Mouse (Mus musculus) naive thymus-derived CD4-positive, alpha-beta T cell, adult 2 months (primary cell): Measurements from ENCODE around the gene Dctn3.
A peak's percentile ranks its signal among the peaks of the same experiment; 100 is the strongest.
"Not testable (repeated sequence)": the region's sequence is repeated elsewhere in the genome, so short reads cannot be mapped to it uniquely, and the experiment has no call there.

Experiments used
- DNase-seq: peaks from one replicate; pipeline ENCODE4 v3.0.0-alpha.2; 2011; ENCODE audit warnings: low read depth

Gene Dctn3

DNA sequence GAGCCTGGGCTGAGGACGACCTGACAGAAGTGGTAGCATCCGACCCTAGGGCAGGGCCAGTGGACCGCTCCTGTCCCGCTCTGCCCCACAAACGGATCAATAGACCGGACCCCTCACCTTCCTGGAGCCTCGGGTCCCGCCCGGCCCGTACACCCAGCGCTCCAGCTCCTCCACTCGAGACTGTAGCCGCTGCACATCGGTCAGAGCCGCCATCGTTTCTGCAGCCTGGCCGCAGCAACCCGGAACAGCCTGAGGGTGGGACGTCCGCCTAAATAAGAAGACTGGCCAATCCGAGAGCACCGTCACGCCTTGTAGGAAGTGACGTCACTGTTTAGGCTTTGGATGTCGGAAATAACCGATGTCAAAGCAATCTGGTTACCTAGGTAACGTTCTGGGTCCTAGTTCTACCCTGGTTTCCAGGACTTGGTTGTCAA, at the start of gene Dctn3:
TSS of gene Dctn3 (minus strand) at position 253 of the 434 bp plus-strand sequence.
- peak; percentile 93 for DNase-seq

DNA sequence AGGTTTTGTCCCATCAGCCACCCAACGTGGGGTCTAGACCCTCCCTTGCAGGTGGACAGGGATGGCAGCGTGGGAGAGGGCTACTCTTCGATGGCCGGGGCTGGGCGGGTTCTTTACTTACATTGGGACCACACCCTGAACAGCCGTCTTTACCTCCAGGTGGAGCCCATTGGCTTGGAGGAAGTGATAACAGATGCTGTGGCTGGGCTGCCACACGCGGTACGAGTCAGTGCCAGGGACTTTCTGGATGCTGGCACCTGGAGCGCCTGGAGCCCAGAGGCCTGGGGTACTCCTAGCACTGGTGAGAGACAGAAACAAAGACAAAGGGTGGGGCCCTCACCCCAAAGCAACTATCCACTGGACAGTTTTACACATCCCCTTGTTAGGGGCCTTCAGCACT, 44.3 kb upstream of the Dctn3 start:
- DNase-seq = not testable (repeated sequence)

DNA sequence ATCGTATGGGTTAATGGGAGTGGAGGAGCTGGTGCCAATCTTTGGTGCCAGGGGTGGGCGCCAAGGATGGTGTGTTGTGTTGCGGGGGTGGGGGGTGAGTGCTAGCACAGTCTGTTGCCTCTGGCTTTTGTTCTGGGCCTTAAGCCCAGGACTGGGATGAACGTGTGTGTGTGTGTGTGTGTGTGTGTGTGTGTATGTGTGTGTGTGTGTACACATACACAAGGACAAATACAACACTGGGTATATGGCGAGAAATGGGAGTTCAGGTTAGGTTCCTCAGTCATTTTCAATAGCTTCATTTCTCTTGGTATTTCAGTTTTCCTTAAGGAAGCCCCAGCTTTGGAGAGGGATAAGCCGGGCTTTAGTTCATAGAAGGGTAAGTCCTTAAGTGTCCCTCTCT, 40.2 kb upstream of the Dctn3 start:
- not testable (repeated sequence) for DNase-seq

DNA sequence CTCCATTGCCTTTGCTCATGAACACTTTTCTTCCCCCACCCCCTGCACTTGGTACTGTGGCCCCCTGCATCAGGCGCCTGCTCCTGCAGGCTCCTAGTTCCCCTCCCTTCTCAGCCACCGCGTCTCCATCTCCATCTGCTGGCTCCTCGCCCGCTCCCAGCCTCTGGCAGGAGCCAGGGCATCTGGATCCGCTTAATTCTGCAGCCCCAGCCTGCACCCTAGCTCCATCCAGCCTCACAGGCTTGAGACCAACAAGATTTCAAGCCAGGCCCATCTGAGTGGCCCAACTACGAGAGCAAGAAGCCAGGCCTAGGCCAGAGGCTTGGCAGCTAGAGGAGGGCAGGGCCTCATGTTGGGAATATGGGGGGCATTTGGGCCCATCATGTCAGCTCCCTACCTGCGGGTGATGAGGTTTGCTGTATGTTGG, 39.7 kb upstream of the Dctn3 start:
- not testable (repeated sequence) for DNase-seq

DNA sequence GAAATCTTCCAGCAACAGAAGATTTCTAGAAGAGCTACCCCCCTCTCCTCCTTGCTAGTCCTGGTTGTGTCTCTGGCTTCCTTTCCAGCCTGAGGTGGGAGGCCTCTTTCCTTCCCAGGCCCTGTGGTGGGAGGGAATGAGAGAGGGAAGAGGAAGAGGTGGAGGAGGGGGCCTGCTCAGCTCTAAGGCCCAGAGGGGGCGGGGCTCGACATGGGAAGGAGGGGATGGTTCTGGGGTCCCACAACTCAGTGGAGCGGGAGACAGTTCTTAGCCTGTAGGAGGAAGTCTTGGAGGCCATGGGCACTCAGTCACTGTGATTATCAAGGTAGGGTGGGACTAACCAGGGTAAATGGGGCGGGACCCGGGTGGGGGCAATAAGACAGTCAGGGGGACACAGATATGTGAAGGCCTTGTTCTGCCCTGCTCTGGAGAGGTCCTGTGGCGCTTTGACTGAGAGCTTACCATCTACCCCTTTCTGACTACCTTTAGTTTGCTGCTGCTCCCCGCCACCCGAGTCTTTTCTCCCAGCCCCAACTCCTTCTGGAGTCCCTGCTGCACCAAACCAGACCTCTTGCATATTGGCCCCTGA, 39.2 kb upstream of the Dctn3 start:
- DNase-seq = no peak

DNA sequence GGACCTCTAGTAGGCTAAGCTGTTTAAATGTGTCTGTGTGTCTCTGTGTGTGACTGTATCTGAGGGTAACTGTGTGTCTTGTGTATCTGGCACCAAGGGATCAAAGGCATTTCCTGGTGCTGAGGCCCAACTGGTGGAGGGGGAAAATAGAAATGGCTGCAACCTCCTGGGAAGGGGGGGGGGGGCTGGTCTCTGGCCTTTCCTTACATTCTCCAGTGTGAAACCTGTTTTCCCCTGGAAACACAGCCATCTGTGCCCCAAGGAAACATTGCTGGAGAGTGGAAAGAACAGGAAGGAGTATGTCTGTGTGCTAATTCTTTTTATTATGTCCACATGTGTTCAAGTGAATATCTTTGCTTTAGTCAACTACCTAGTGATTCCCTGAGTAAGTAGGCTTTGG, 38.7 kb upstream of the Dctn3 start:
- DNase-seq = no peak

DNA sequence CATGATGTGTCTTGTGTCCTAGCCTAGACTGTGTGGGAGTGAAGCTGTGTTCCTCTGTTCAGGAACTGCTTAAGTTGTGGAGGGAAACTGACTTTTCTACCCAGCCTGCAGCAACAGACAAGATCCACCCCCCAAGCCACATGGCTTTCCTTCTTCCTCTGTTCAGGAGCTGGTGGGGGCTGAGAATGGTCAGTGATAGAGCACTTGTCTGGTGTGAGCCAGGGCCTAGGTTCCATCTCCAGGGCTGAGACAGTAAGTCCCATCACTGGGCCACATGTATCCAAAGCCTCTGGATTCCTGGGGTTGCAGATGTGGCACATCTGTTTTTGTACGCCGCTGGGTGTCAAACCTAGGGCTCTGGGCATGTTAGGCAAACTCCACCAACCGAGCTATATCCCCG, 37.9 kb upstream of the Dctn3 start:
- DNase-seq = no peak

DNA sequence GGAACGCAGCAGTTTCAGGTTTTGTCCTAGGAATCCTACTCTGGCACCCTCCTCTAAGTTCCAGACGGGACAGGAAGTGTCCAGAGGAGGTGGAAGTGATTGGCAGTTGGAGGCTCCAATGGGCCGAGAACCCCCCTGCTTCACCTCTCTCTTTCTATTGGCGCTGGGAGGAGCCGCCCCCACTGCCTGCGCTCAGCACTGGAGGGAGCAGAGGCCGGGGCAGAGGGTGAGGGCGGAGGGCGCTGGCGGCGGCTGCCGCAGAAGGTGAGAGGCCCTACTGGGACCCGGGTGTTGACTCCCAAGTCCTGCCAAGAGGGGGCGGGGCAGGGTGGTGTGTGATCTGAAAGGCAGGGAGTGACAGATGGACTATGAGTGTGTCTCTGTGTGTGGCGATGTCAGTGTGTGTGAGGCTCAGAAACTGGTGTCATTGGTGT, 37.3 kb upstream of the Dctn3 start:
- DNase-seq = no peak

DNA sequence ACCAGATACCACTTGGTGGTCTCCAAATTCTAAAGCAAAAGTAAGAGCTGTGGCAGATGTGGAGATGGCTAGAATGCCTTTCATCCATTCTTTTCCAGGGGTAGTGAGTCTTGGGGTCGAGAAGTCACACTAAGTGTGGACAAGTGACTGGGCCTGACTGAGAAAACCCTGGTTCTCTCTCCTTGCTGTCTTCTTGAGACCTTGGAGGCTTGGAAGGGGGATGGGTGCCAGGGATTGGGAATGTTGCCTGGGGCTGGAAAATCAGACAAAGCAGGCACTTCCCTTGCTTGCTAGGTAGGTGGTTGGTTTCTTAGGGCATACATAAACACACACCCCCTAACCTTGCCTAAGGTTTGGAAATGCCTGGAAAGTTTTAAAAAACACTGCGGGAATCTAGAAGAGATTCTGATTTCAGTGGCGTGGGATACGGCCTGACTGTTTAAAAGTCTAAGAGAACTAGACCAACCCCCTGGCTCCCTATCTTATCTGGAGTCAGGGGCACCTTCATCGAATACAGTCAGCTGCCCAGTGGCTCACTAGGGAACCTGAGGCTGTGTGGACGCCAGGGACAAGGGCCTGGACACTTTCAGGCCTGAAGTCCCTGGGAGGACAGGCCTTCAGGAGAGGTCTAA, 36.8 kb upstream of the Dctn3 start:
- no peak for DNase-seq

DNA sequence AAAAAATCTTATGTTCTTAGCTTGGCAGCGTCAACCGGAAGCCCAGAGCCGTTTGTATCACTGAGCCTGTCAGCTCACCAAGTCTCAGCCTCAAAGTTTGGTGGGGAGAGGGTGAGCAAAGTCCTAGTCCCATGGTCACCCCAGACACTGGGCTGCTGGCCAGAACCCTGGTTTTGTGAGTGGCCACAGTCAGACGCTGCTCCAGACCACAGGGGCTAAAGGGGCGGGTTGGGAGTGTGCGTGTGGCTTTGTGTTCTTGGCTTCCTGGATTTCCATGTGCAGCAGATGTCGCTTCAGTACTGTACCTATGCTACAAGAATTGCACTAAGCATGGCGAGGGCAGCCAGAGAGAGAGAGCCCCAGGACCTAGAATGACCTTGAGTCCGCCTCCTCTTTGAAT, 36.2 kb upstream of the Dctn3 start:
- no peak for DNase-seq

DNA sequence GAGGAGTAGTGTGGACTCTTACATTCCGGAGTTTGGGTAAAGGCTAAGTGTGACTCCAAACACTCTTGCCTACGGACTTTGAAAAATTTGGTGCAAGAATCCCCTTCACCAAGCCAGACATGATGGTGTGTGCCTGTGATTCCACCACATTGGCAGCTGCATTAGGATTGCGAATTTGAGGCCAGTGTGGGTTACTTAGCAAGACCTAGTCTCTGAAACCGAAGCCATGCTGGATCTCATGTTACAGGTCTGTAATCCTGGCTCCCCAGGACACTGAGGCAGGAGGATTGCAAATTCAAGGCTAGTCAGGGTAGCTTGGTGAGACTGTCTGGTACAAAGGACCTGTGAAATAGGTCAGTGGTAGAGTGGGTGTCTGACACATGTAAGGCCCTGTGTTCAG, 35.7 kb upstream of the Dctn3 start:
- no peak for DNase-seq

DNA sequence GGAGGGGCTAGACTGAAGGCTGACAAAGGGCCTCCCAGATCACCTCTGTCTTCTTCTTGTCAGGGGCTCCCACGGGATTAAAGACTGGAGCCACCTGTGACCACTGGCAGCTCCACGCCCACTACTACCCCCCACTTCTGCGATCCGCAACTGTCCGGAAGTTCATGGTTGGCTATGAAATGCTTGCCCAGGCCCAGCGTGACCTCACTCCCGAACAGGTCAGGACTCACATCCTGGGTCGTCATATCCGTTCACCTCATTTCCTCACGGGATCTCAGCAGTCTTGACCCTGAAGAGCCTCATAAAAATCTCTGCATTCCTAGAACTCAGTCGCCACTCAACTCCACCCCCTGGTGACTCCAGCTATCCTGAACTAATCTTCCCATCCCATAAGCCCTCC, 35.1 kb upstream of the Dctn3 start:
- DNase-seq = no peak

DNA sequence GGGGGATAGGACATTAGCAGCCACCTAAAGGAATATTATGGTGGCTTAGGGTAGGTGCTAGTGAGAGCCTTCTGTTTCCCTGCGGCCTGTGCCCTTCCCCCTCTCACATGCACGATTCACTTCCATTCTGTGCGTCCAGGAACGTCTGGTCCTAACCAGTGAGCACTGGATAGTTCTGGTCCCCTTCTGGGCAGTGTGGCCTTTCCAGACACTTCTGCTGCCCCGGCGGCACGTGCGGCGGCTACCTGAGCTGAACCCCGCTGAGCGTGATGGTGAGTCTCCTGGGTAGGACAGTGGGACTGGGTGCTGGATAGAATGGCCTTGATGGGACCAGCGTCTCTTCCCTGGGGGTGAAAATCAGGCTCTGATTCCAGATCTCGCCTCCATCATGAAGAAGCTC, 34.4 kb upstream of the Dctn3 start:
- DNase-seq = no peak

DNA sequence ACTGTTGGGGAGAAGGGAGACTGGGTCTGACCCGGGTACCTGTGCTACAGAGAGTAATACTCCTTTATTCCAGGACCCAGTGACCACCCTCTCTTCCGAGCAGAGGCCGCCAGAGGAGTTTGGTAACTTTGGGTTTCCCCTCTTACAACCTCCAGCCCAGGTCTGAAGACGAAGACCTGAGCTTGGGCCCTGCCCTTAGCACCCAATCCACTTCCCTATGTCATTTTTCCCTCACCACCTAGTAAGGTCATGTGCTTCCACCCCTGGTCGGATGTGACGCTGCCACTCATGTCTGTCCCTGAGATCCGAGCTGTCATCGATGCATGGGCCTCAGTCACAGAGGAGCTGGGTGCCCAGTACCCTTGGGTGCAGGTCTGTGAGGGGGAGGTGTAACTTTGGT, 33.5 kb upstream of the Dctn3 start:
- DNase-seq = no peak

DNA sequence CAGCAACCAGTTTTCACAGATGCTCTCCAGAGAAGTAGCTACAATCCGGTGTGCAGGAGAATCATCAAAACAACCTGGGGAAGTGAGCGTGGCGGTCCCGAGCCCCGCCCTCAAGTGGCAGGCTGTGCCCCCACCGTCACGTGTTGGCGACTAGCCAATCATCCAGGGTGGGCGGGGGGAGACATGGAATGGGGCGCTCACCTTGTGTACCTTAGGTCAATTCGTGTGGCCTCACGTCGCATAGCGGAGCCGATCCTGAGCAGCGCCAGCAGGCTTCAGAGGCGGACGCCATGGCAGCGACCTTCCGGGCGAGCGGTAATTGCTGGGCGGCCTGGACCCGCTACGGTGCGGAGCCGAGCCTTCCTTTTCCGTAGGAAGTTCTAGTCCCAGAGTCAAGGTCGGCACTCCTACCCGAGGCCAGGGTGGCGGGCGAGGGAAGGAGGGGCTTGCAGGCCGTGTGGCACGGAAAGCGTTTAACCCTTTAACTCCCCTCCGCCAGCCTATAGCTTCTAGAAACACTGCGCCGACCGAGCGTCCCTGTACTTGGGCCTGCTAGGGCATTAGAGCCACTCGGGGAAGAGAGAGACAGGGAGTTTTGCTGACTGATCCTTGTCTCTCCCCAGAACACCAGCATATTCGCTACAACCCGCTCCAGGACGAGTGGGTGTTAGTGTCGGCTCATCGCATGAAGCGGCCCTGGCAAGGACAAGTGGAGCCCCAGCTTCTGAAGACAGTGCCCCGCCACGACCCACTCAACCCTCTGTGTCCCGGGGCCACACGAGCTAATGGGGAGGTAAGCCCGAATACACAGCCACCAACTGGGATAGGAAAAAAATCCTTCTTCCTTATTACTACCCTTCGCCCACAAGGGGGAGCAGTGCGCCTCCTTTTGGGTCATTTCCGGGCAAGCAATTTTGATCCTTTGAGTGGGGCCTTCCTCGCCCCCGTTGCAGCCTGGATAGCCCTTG, 32.7 kb upstream of the Dctn3 start, which contains the start of gene Sigmar1:
TSS of gene Sigmar1 (minus strand) at position 820 of the 968 bp plus-strand sequence.
- peak; percentile 95 for DNase-seq

DNA sequence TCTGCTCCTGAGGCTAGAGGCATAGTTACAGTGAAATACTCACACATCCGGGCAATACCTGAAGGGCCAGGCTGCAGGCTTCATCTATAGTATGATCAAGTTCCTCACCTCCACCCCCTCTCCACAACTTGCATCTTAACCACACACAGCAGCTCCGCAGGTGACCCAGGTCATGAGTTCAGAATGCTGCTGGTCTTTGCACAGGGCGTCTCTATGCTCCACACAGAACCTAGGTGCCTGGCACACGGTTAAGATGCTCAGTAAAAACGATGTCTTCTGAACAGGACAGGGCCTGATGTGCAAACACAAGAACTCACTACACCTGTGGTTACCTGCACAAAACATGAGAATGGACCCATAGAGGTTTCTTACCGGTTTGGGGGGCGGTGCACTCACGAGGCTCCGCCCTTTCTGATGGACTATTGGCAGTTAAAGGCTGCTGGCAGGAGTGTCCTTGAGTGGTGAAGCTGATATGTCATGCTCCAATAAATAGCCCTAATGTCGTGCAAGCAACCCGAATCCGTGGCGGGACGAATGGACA, 31.9 kb upstream of the Dctn3 start, which contains the start of gene Galt:
TSS of gene Galt (plus strand) at position 432 of the 541 bp plus-strand sequence.
- no peak for DNase-seq

DNA sequence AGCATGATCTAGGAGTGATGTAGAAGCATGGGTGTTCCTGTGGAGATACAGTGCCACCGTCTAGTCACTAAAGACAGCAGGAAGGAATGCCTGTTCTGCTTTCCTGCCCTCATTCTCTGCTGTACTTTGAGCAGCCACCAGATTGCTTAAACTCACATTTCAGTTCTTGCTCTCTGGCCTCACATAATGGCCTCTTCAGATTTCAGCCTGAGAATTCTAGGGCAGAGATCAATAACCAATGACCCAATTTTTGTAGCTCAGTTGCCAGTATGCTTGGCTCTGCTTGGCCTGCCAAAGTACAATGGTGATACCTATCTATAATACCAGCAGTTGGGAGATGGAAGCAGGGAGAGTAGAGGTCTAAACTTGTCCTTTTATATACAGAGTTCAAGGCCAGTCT, 22.1 kb upstream of the Dctn3 start:
- DNase-seq = no peak

DNA sequence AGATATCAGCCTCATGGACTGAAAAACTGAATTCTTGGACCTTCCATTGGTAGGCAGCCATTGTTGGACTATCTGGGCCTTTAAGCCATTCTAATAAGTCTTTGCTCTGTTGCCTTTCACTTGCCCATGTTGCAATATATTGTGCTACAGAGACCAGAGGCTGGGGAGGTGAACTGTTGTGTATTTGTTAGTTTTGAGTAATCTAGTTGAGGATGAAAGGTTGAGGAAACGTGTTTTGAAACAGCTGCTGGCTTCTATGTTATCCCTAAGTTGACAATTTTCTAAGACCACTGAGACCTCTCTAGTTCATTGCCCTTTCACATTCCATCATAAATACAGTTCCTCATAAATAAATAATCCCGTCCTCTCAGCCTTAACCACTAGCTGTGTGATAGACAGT, 21.2 kb upstream of the Dctn3 start:
- DNase-seq = no peak

DNA sequence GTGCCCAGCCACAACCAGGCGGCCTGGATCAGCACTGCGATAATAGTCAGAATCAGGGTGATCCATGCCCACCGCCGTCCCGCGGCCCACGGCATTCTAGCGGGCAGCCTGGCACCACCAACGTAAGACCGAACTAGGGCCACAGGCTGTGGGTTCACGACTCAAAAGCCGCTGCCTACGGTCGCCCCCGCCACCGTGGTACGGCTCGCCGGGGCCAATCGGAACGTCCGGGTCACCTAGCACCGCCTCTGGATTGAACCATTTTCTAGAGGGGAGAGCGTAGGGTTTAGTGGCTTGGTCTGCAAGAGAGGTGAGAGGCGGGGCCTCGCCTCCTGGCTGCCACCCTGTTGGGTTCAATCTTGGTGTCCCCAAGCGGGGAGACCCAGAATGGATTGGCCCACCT, 18.2 kb upstream of the Dctn3 start:
- peak; percentile 95 for DNase-seq

DNA sequence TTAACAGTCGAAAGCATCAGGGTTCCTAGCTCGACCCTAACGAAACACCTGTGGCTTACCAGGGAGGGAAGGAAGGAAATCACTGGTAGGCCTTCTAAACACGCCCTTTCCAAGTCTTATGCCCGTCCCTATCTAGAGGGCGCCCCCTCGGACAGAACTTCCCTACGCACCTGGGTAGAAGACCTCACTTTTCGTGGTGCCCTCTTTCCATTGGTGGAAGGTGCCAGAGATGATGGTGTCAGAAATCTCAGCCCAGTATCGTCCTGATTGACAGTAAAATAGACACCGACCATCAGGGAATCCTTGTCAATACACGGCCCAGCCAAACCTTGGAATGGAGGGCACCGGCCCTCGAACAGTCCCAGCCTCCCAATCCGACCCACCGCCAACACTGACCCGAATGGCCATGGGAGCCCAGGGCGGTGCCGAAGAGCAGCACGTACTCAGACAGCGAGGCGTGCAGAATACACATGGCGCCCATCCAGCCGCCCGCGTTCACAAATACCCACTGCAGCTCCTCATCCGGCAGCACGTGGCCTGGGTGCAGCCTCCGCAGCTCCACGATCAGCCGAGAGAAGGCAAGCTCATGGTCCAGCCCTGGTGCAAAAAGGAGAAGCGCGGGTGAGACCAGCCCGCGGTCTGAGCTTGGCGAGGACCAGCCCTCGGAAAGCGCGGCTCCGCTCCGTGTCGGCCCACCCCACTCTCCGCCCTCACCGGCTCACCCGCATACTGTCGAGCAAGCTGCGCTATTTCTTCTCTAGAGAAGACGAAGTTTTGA, 17.6 kb upstream of the Dctn3 start:
- DNase-seq = peak; percentile 58

DNA sequence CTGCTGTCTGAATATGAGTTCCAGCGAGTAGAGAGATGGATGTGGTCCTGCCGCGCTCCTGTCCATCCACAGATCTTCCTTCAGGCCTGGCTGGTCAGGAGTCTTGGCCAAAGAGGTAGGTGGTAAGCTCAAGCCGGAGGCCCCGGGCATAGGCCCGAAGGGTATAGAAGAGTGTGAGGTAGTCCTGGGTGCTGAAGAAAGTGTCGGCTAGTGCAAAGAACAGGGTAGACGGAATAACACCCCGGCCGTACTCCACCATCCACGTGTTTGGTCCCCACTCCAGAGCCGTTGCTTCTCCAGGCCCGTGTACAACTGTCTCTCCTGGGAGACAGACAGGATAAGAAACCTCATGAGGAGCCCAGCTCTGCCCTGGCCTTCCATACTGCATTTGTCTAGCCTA, 16.3 kb upstream of the Dctn3 start:
- DNase-seq = no peak

DNA sequence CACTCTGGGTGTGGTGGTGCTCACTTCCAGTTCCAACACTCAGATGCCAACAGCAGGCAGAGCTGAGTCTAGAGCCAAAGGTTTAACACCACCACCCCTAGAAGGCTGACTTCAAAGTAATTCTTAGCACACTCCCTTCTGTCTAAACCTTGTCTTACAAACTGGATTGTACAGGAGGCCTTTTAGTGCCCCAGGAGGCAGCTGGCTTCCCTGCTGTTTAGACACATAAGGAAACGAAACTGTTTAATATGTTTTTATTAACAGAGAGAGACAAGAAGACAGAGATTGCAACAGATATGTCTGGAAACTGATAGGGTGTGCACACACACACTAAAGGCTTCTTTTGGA, 15.3 kb upstream of the Dctn3 start:
- no peak for DNase-seq
